Mouse (Mus musculus) T-helper 1 cell (primary cell): ENCODE data around the gene Tnfsf14.

Source experiments
- in situ Hi-C: fragments of 300-600 bp; cut with MboI, MseI; formaldehyde crosslinking; loops from one replicate; pipeline ENCODE4 v1.15.1; 2025; ENCODE audit warnings: high pct_unique_total_duplicates

Gene Tnfsf14

GRCm38 (mm10) chr17:57207938-57208337 is 14.0 kb upstream of the Tnfsf14 start:
- in situ Hi-C loops, result no loop called here

- in situ Hi-C loops, result no loop called here
These were observed 8.1 kb upstream of the Tnfsf14 start for GRCm38 (mm10) chr17:57201841-57202724.

- in situ Hi-C loops, result no loop called here
These were observed 4.3 kb upstream of the Tnfsf14 start for GRCm38 (mm10) chr17:57198252-57198651.

GRCm38 (mm10) chr17:57195326-57196010 is 1.5 kb upstream of the Tnfsf14 start:
- in situ Hi-C loops, result no loop called here

GRCm38 (mm10) chr17:57194771-57195170 is 794 bp upstream of the Tnfsf14 start:
- in situ Hi-C loops, result no loop called here

GRCm38 (mm10) chr17:57188510-57189192 is 5.3 kb downstream of the Tnfsf14 start:
- in situ Hi-C loops, result no loop called here

GRCm38 (mm10) chr17:57185641-57186040 is 8.3 kb downstream of the Tnfsf14 start:
- in situ Hi-C loops, result no loop called here

GRCm38 (mm10) chr17:57182871-57183270 is 11.1 kb downstream of the Tnfsf14 start:
- in situ Hi-C loops, result no loop called here

- in situ Hi-C loops, result no loop called here
These were observed 13.6 kb downstream of the Tnfsf14 start for GRCm38 (mm10) chr17:57180363-57180762.

- in situ Hi-C loops, result no loop called here
These were observed 20.6 kb downstream of the Tnfsf14 start for GRCm38 (mm10) chr17:57173351-57173750.

- in situ Hi-C loops, result no loop called here
These were observed 21.6 kb downstream of the Tnfsf14 start for GRCm38 (mm10) chr17:57172378-57172777.

GRCm38 (mm10) chr17:57170616-57171260 is 23.2 kb downstream of the Tnfsf14 start:
- in situ Hi-C loops, result no loop called here

- in situ Hi-C loops, result loop anchor here (5.0 kb wide), 1 partner anchor 65 kb away; no protein-coding TSS in a partner anchor
These were observed 26.9 kb downstream of the Tnfsf14 start for GRCm38 (mm10) chr17:57166800-57167791.

GRCm38 (mm10) chr17:57153787-57154186 is 40.2 kb downstream of the Tnfsf14 start:
- in situ Hi-C loops, result no loop called here

- in situ Hi-C loops, result no loop called here
These were observed 41.0 kb downstream of the Tnfsf14 start for GRCm38 (mm10) chr17:57153006-57153405.

GRCm38 (mm10) chr17:57148994-57149803 is 44.8 kb downstream of the Tnfsf14 start, which contains the start of gene Cd70:
TSS of gene Cd70 (minus strand) at chr17:57149777.
- in situ Hi-C loops, result no loop called here

GRCm38 (mm10) chr17:57148343-57148742 is 45.6 kb downstream of the Tnfsf14 start:
- in situ Hi-C loops, result no loop called here

GRCm38 (mm10) chr17:57145115-57145514 is 48.9 kb downstream of the Tnfsf14 start:
- in situ Hi-C loops, result no loop called here

- in situ Hi-C loops, result no loop called here
These were observed 50.3 kb downstream of the Tnfsf14 start for GRCm38 (mm10) chr17:57143704-57144103.
